Mouse (Mus musculus): ENCODE data around the gene Rmdn3. TPM values are rescaled to one million over a fixed set of nuclear protein-coding genes. Genes with fewer than 3 reads are reported as not detected.
A peak's percentile ranks its signal among the peaks of the same experiment; 100 is the strongest.

Gene Rmdn3
- polyA plus RNA-seq, 1 experiment = 58.4 TPM

DNA sequence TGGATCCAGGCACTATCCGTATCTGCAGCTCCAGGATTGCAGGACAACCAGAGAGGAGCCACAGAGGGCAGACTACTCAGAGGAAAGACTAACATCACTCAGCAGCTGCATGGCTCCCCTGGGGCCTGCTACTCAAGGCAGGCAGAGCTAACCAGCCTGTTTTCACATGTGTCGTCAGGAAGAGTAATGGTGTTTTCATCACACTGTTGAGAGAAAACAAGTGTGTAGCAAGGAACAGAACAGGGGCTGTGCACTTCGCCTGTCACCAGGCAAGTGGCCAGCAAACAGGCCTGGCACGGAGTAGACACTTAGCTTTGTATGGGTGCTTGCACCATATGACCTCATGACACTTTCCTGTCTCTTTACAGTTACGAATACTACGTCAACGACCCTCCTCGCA, 14.7 kb upstream of the Rmdn3 start:
- H3K4me3 ChIP-seq (ENCODE audit: insufficient read depth, low read length) = no peak overlapping the region
- H3K27ac ChIP-seq (ENCODE audit: insufficient read depth, low read length) = no peak overlapping the region
- H3K4me1 ChIP-seq (ENCODE audit: control insufficient read depth, insufficient read depth, low read length) = peaks cover 4% of the 10 kb centered on the region; the same call in 1 of the 2 replicates
- TF ChIP-seq POLR2A (IDR thresholded peaks at IDR 0.05; ENCODE audit: extremely low read depth, insufficient read depth, low read length) (no peak), CTCF (IDR thresholded peaks at IDR 0.05; ENCODE audit: extremely low read depth, insufficient read depth, low read length) (no peak)

GRCm38 (mm10) chr2:119170282-119170681, 13.4 kb upstream of the Rmdn3 start:
- Histone ChIP-seq H3K4me1 (ENCODE audit: control insufficient read depth, insufficient read depth, low read length) (peaks cover 4% of the 10 kb centered on the region; the same call in 1 of the 2 replicates), H3K4me3 (ENCODE audit: insufficient read depth, low read length) (no peak overlapping the region), H3K27ac (ENCODE audit: insufficient read depth, low read length) (no peak overlapping the region)
- TF ChIP-seq CTCF (IDR thresholded peaks at IDR 0.05; ENCODE audit: extremely low read depth, insufficient read depth, low read length) (no peak), POLR2A (IDR thresholded peaks at IDR 0.05; ENCODE audit: extremely low read depth, insufficient read depth, low read length) (no peak)

GRCm38 (mm10) chr2:119167866-119168256, 11.0 kb upstream of the Rmdn3 start:
- peaks cover 4% of the 10 kb centered on the region; the same call in 1 of the 2 replicates for H3K4me1 ChIP-seq (ENCODE audit: control insufficient read depth, insufficient read depth, low read length)
- TF ChIP-seq POLR2A (IDR thresholded peaks at IDR 0.05; ENCODE audit: extremely low read depth, insufficient read depth, low read length) (no peak), CTCF (IDR thresholded peaks at IDR 0.05; ENCODE audit: extremely low read depth, insufficient read depth, low read length) (no peak)
- H3K4me3 ChIP-seq (ENCODE audit: insufficient read depth, low read length) = peak overlapping the region; percentile 38
- no peak overlapping the region for H3K27ac ChIP-seq (ENCODE audit: insufficient read depth, low read length)

- peaks cover 4% of the 10 kb centered on the region; the same call in 1 of the 2 replicates for H3K4me1 ChIP-seq (ENCODE audit: control insufficient read depth, insufficient read depth, low read length)
- no peak for TF ChIP-seq POLR2A (IDR thresholded peaks at IDR 0.05; ENCODE audit: extremely low read depth, insufficient read depth, low read length)
- no peak for TF ChIP-seq CTCF (IDR thresholded peaks at IDR 0.05; ENCODE audit: extremely low read depth, insufficient read depth, low read length)
- H3K27ac ChIP-seq (ENCODE audit: insufficient read depth, low read length) = no peak within 1 kb of the TSS
- H3K4me3 ChIP-seq (ENCODE audit: insufficient read depth, low read length) = peak within 1 kb of the TSS; percentile 38
These were observed 10.3 kb upstream of the Rmdn3 start, which contains the start of gene Gchfr for GRCm38 (mm10) chr2:119166901-119167865. TSS of gene Gchfr (plus strand) at chr2:119167773.

GRCm38 (mm10) chr2:119165401-119165800, 8.6 kb upstream of the Rmdn3 start:
- H3K4me1 ChIP-seq (ENCODE audit: control insufficient read depth, insufficient read depth, low read length) = peaks cover 4% of the 10 kb centered on the region; the same call in 1 of the 2 replicates
- H3K4me3 ChIP-seq (ENCODE audit: insufficient read depth, low read length) = no peak overlapping the region

GRCm38 (mm10) chr2:119163999-119164398, 7.2 kb upstream of the Rmdn3 start:
- TF ChIP-seq CTCF (IDR thresholded peaks at IDR 0.05; ENCODE audit: extremely low read depth, insufficient read depth, low read length) = no peak
- no peak for TF ChIP-seq POLR2A (IDR thresholded peaks at IDR 0.05; ENCODE audit: extremely low read depth, insufficient read depth, low read length)
- Histone ChIP-seq H3K27ac (ENCODE audit: insufficient read depth, low read length) (no peak overlapping the region), H3K4me1 (ENCODE audit: control insufficient read depth, insufficient read depth, low read length) (peaks cover 4% of the 10 kb centered on the region; the same call in 1 of the 2 replicates), H3K4me3 (ENCODE audit: insufficient read depth, low read length) (no peak overlapping the region)

More at GRCm38 (mm10) chr2:119165401-119165800, 8.6 kb upstream of the Rmdn3 start:
- TF ChIP-seq CTCF (IDR thresholded peaks at IDR 0.05; ENCODE audit: extremely low read depth, insufficient read depth, low read length) (no peak), POLR2A (IDR thresholded peaks at IDR 0.05; ENCODE audit: extremely low read depth, insufficient read depth, low read length) (no peak)
- no peak overlapping the region for H3K27ac ChIP-seq (ENCODE audit: insufficient read depth, low read length)

DNA sequence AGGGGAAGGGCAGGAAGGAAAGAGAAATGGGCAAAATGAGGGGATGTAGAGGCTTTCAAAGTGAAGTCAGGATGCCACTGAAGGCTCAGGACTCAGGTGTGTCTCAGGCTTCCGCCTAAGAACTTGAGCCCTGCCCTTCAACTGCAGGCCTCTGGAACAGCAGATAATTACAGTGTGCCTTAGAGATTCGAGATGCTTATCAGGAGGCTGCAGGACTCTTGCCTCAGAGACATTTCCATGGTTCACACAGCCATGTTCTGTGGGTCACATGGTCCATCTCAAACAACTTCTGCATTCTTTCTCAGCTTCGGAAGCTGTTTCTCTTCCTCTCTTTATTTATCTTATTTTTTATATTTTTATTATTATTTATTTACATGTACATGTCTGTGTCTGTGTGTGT, 6.3 kb upstream of the Rmdn3 start:
- TF ChIP-seq POLR2A (IDR thresholded peaks at IDR 0.05; ENCODE audit: extremely low read depth, insufficient read depth, low read length) = no peak
- no peak for TF ChIP-seq CTCF (IDR thresholded peaks at IDR 0.05; ENCODE audit: extremely low read depth, insufficient read depth, low read length)
- H3K4me3 ChIP-seq (ENCODE audit: insufficient read depth, low read length) = no peak overlapping the region
- H3K4me1 ChIP-seq (ENCODE audit: control insufficient read depth, insufficient read depth, low read length) = peaks cover 4% of the 10 kb centered on the region; the same call in 1 of the 2 replicates
- no peak overlapping the region for H3K27ac ChIP-seq (ENCODE audit: insufficient read depth, low read length)

DNA sequence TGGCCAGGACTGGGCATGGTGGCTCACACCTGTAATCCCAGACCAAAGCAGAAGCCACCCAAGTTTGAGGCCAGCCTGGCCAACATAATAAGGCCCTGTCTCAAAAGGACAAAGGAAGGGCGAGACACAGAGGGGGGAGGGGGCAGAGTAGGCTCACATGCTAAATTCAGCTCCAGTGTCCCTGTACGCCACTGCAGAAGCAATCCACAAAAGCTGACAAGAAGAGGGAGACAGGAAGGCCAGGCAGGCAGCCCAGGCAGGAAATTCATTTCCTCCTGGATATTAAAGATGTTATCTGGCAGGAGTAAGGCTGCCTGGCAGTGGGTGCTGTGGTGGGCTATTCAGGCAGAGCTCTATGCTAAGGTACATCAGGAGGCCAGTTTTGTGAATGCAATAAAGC, 4.4 kb upstream of the Rmdn3 start:
- Histone ChIP-seq H3K4me3 (ENCODE audit: insufficient read depth, low read length) (no peak overlapping the region), H3K4me1 (ENCODE audit: control insufficient read depth, insufficient read depth, low read length) (no peaks in the 10 kb centered on the region), H3K27ac (ENCODE audit: insufficient read depth, low read length) (no peak overlapping the region)
- no peak for TF ChIP-seq POLR2A (IDR thresholded peaks at IDR 0.05; ENCODE audit: extremely low read depth, insufficient read depth, low read length)
- no peak for TF ChIP-seq CTCF (IDR thresholded peaks at IDR 0.05; ENCODE audit: extremely low read depth, insufficient read depth, low read length)

GRCm38 (mm10) chr2:119157836-119158235, 1.0 kb upstream of the Rmdn3 start:
- no peak overlapping the region; the same call in 1 of the 2 replicates for H3K4me3 ChIP-seq (ENCODE audit: insufficient read depth, low read length)
- TF ChIP-seq POLR2A (IDR thresholded peaks at IDR 0.05; ENCODE audit: extremely low read depth, insufficient read depth, low read length) (no peak), CTCF (IDR thresholded peaks at IDR 0.05; ENCODE audit: extremely low read depth, insufficient read depth, low read length) (no peak)

More at GRCm38 (mm10) chr2:119157836-119158235, 1.0 kb upstream of the Rmdn3 start:
- H3K4me1 ChIP-seq (ENCODE audit: control insufficient read depth, insufficient read depth, low read length) = peaks cover 1% of the 10 kb centered on the region; the same call in 1 of the 2 replicates
- no peak overlapping the region for H3K27ac ChIP-seq (ENCODE audit: insufficient read depth, low read length)
